Mouse (Mus musculus) gastrocnemius, adult 2 months (tissue): ENCODE results near the gene Cdc6. TPM values are rescaled to one million over a fixed set of nuclear protein-coding genes. Genes with fewer than 3 reads are reported as not detected.

ENCODE experiments used
- DNase-seq: peaks from one replicate; pipeline ENCODE4 v3.0.0; 2022
- H3K27ac ChIP-seq: fragments of 200-600 bp; 2 replicates; pipeline ENCODE4 v1.8.1; 2022; ENCODE audit warnings: mild to moderate bottlenecking
- H3K4me3 ChIP-seq: fragments of 200-600 bp; 2 replicates; pipeline ENCODE4 v1.8.1; 2022; ENCODE audit warnings: mild to moderate bottlenecking, moderate library complexity
- CTCF ChIP-seq: fragments of 200-600 bp; IDR thresholded peaks from 2 replicates; pipeline ENCODE4 v1.8.1; 2022; ENCODE audit warnings: antibody characterized with exemption, mild to moderate bottlenecking, moderate library complexity
- intact Hi-C: fragments of 180-260 bp; cut with DNase I; formaldehyde crosslinking; loops from one replicate; pipeline ENCODE4 v1.15.1; 2025
- total RNA-seq, 2 experiments: library from RNA; stranded (reverse); gene quantifications; 2 replicates each; pipeline ENCODE4 v1.2.3; 2021

The Cdc6 gene
- total RNA-seq, 2 experiments from 2014 or later: 0.11 TPM; not detected in 1

DNA sequence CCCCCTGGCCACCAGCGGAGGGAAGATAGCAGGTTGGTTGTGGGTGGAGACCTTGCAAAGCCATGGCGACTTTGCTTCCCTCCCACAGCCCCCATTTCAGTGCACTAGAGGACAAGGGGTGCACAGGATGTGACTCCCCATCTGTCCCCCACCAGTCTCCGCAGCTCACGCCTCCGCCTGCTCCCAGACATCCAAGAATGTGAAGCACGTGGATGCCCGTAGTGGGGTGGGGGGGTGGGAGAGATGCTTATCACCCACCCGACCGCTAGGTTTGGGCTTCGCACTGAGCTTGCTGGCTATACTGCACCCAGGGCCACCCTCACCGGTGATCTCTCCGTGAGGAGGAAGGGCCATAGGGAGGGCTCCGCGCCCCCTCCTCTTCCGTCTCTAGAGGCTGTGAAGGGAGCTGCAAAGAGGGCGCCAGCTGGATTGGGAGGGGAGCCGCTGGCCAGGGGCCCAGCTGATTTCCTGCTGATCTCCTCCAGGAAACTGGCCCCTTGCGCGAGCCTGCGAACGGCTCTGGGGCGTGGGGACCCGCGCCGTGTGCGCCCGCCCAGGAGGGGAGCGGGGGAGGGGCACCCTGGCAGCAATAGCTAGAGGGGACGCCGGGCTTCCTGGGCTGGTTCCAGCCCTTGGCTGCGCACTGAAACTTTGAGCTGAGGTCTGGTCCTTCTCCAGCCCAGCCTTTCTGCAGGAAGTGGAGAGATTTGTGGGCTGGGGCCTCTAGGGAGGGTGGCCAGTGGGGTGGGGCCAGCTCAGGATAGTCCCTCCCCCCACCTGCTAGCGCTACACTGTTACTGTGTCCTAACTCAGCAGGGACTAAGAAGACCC, 55.8 kb downstream of the Cdc6 start:
- peak; percentile 87 for DNase-seq
- no peak for TF ChIP-seq CTCF
- Histone ChIP-seq H3K27ac (peak overlapping the region; percentile 89), H3K4me3 (peak overlapping the region; percentile 85)
- intact Hi-C loops: loop anchor here (2.0 kb wide), 1 partner anchor 27 kb away; no protein-coding TSS in a partner anchor

DNA sequence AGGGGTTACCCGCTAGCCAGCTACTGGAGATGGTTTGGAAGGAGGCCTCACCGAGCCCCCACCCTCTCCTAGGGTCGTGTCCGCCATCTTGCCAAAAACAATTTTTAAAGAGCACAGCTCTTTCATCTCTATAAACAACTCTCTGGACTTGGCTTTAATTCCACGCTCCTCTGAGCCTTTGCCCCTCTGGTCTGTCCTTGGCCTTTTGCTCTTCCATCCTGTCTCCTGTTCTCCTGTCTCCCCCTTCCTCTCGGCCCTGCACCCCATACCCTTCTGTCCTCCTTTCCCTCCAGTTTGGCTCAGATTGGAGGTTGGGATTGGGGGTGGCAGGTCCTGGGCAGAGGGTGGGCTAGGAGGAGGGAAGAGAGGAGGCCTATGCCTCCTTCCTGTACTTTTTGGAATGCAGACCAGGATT, 56.6 kb downstream of the Cdc6 start:
- intact Hi-C loops: no loop called here
- Histone ChIP-seq H3K27ac (peak overlapping the region; percentile 89), H3K4me3 (peak overlapping the region; percentile 85)
- no peak for DNase-seq
- no peak for TF ChIP-seq CTCF

GRCm38 (mm10) chr11:98964616-98965415, 57.2 kb downstream of the Cdc6 start:
- peak; percentile 83 for DNase-seq
- no peak for TF ChIP-seq CTCF
- Histone ChIP-seq H3K4me3 (peak overlapping the region; percentile 85), H3K27ac (peak overlapping the region; percentile 89)
- intact Hi-C loops: loop anchor here (5.0 kb wide), 1 partner anchor 103 kb away; the partner anchor contains the start of gene Wipf2

DNA sequence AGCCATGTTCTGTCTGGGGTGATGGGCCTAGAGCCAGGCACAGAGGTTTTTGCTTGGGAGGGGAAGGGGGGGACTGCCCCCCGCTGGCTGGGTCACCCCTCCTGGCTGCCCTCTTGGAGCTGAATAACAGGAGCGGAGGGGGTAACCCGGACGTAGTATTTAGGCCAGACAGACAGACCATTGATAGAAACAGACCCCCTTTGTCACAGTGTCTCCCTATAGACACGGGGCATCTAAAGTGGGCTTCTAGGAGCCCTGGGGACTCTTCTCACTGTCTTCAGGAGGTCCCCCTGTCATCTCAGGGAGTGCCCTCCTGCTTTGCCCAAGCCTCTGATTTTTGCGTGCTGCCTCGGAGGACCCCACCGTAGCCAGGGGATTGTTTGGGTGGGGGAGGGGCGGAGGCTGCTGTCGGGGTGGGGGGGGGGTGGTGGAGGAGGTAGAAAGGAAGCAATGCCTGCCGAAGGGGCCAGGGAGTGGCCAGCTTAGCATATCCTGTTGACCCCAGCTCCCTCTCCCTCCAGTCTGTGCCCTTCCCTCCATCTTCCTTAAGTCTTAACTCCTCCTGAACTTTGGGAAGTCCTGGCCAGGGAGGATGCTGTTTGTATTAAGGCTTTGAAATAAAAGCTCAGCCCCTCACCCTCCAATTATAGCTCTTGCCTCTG, 57.9 kb downstream of the Cdc6 start:
- H3K27ac ChIP-seq: peak overlapping the region; percentile 89
- no peak for DNase-seq
- no peak for TF ChIP-seq CTCF
- peak overlapping the region; percentile 85 for H3K4me3 ChIP-seq
- intact Hi-C loops: loop anchor here (2.0 to 5.0 kb wide), 2 partner anchors 35 to 103 kb away; partner anchors contain the start of gene Wipf2

DNA sequence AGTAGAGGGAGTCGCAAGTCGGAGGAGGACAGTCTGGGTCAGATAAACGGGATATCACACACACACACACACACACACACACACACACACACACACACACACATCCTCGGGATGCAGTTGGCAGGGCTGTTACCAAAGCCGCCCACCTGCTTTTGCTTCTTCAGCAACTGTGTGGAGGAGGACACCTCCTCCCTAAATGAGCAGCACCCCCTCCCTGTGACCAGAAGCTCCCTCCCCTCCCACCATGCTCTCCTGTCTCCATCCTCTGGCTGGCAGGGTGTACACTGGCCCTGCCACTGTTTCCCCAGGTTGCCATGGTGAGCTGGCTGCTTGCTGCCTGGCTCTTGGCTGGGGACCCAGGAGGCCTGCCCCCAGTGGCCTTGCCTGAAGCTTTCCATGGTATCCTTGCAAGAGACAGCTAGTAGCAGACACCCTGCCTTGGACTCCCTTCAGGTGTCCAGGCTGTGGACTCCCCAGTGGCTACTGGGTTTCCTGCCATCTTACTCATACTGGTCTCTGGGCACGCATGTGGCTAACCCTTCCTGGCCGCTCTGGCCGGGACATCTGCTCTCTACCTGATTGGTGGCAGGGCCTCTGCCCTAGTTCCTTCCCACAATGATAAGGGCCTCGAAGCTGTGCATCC, 59.0 kb downstream of the Cdc6 start:
- peak overlapping the region; percentile 89 for H3K27ac ChIP-seq
- DNase-seq: peak; percentile 95
- peak; percentile 71 for TF ChIP-seq CTCF
- intact Hi-C loops: loop anchor here (2.0 to 5.0 kb wide), 2 partner anchors 36 to 104 kb away; partner anchors contain the start of gene Wipf2
- H3K4me3 ChIP-seq: peak overlapping the region; percentile 34

- intact Hi-C loops: loop anchor here (5.0 kb wide), 1 partner anchor 106 kb away; the partner anchor contains the start of gene Wipf2
- no peak for DNase-seq
- TF ChIP-seq CTCF: no peak
- H3K27ac ChIP-seq: no peak overlapping the region
- H3K4me3 ChIP-seq: no peak overlapping the region
These were observed 60.5 kb downstream of the Cdc6 start for GRCm38 (mm10) chr11:98968079-98968478.

GRCm38 (mm10) chr11:98968716-98969495, 61.3 kb downstream of the Cdc6 start:
- H3K27ac ChIP-seq: peak overlapping the region; percentile 35
- no peak overlapping the region for H3K4me3 ChIP-seq
- TF ChIP-seq CTCF: no peak
- DNase-seq: no peak
- intact Hi-C loops: loop anchor here (5.0 kb wide), 1 partner anchor 107 kb away; the partner anchor contains the start of gene Wipf2

- DNase-seq: peak; percentile 64
- TF ChIP-seq CTCF: no peak
- intact Hi-C loops: loop anchor here (5.0 kb wide), 1 partner anchor 107 kb away; the partner anchor contains the start of gene Wipf2
- 0 out of 2 replicates have a peak overlapping the region, but pooled peaks have one; percentile 12 for H3K27ac ChIP-seq
- no peak overlapping the region for H3K4me3 ChIP-seq
These were observed 61.9 kb downstream of the Cdc6 start for GRCm38 (mm10) chr11:98969496-98969927.

GRCm38 (mm10) chr11:98970191-98970925, 62.8 kb downstream of the Cdc6 start:
- Histone ChIP-seq H3K4me3 (no peak overlapping the region), H3K27ac (0 out of 2 replicates have a peak overlapping the region, but pooled peaks have one; percentile 16)
- intact Hi-C loops: no loop called here
- no peak for TF ChIP-seq CTCF
- peak; percentile 25 for DNase-seq

GRCm38 (mm10) chr11:98971316-98972031, 63.9 kb downstream of the Cdc6 start:
- Histone ChIP-seq H3K27ac (0 out of 2 replicates have a peak overlapping the region, but pooled peaks have one; percentile 21), H3K4me3 (no peak overlapping the region)
- intact Hi-C loops: no loop called here
- TF ChIP-seq CTCF: no peak
- DNase-seq: peak; percentile 74
